In genomic region chr5:135742156-135742555, GRCm38 (mm10) we compare ENCODE assay signal across 13 mouse cellular contexts. TPM values are rescaled to one million over a fixed set of nuclear protein-coding genes. Genes with fewer than 3 reads are reported as not detected.
A peak's percentile ranks its signal among the peaks of the same experiment; 100 is the strongest.
DNase-seq lines count a peak whose midpoint lies in the region; ATAC-seq and TF ChIP-seq lines count a peak whose summit lies in the region.
"Had no signal": no experiment of that assay in that cellular context is flagged by ENCODE, and none has a peak within 500 bp of the region (broad histone marks: within the 10 kb centered on the region; RNA-seq: fewer than 3 reads in every experiment).

No protein-coding gene starts in this region.

- H3K4me2 ChIP-seq in kidney, postnatal 0 days (ENCODE audit: low read length): no peak overlapping the region
- H3K4me2 ChIP-seq in stomach, postnatal 0 days (replicated peaks; ENCODE audit: low read depth): no peak overlapping the region

- H3K4me3 ChIP-seq in kidney, postnatal 0 days (replicated peaks; ENCODE audit: low read depth, low read length): no peak overlapping the region
- H3K4me3 ChIP-seq in stomach, postnatal 0 days (ENCODE audit: low read depth, low read length): no peak overlapping the region

- H3K9ac ChIP-seq in kidney, postnatal 0 days (ENCODE audit: low read depth, low read length): no peak overlapping the region
- H3K9ac ChIP-seq in stomach, postnatal 0 days (ENCODE audit: low read length): no peak overlapping the region
- H3K9ac ChIP-seq: limb, embryonic 13.5 days had no signal

- no peak for TF ChIP-seq CTCF in kidney, postnatal 0 days (IDR thresholded peaks at IDR 0.05; ENCODE audit: low read depth)
- TF ChIP-seq CTCF in stomach, postnatal 0 days (IDR thresholded peaks at IDR 0.05; ENCODE audit: low read depth): no peak

- peak; percentile 45 for DNase-seq in heart, postnatal 4 days
- no peak for DNase-seq in heart, adult 11 months
- peak; percentile 29 for DNase-seq in thymus, postnatal 0 days (ENCODE audit: low spot score)
- DNase-seq in thymus, adult 18-20 months: no peak
- peak; percentile 35 for DNase-seq in kidney, postnatal 0 days (ENCODE audit: low spot score)
- peak; percentile 30 for DNase-seq in stomach, postnatal 0 days (ENCODE audit: low spot score)
- no peak for DNase-seq in cerebellum, adult 11 months
- DNase-seq in MN1 (ENCODE audit: low spot score): no peak
- DNase-seq: forebrain, postnatal 0 days; heart, postnatal 10 days; lung, postnatal 10 days had no signal

- H3K9me3 ChIP-seq in kidney, postnatal 0 days (replicated peaks; ENCODE audit: low read length): no peaks in the 10 kb centered on the region
- no peaks in the 10 kb centered on the region for H3K9me3 ChIP-seq in stomach, postnatal 0 days (ENCODE audit: control insufficient read depth, low read length)
- H3K9me3 ChIP-seq: limb, embryonic 13.5 days had no signal

- 45% methylated on average over 10 of the region's 10 CpGs for WGBS in kidney, postnatal 0 days
- WGBS in stomach, postnatal 0 days: 59% methylated on average over 10 of the region's 10 CpGs

- no peak overlapping the region for H3K27ac ChIP-seq in kidney, postnatal 0 days
- H3K27ac ChIP-seq in stomach, postnatal 0 days (replicated peaks): no peak overlapping the region
- H3K27ac ChIP-seq: limb, embryonic 13.5 days had no signal

- H3K36me3 ChIP-seq in kidney, postnatal 0 days (ENCODE audit: insufficient read depth, low read length): peaks cover 8% of the 10 kb centered on the region; the same call in 1 of the 2 replicates
- peaks cover 3% of the 10 kb centered on the region; the same call in 1 of the 2 replicates for H3K36me3 ChIP-seq in stomach, postnatal 0 days (ENCODE audit: control insufficient read depth, insufficient read depth, low read length)

- 0 out of 2 replicates have a peak, but pooled peaks cover 7% of the 10 kb centered on the region for H3K4me1 ChIP-seq in kidney, postnatal 0 days (replicated peaks; ENCODE audit: insufficient read depth, low read length)
- peaks cover 5% of the 10 kb centered on the region; the same call in 1 of the 2 replicates for H3K4me1 ChIP-seq in stomach, postnatal 0 days (replicated peaks; ENCODE audit: control insufficient read depth, insufficient read depth)

- no peaks in the 10 kb centered on the region for H3K27me3 ChIP-seq in kidney, postnatal 0 days (ENCODE audit: insufficient read depth, low read length)
- no peaks in the 10 kb centered on the region for H3K27me3 ChIP-seq in stomach, postnatal 0 days (ENCODE audit: control insufficient read depth, insufficient read depth, low read length)
- H3K27me3 ChIP-seq: limb, embryonic 13.5 days had no signal

- no peak for ATAC-seq in kidney, postnatal 0 days (replicated peaks; ENCODE audit: low FRiP score, low read depth)
- no peak for ATAC-seq in stomach, postnatal 0 days (ENCODE audit: low FRiP score, low TSS enrichment)
- ATAC-seq: forebrain, postnatal 0 days had no signal

- TF ChIP-seq EP300 in stomach, postnatal 0 days (optimal IDR thresholded peaks at IDR 0.05): no peak

RNA-seq across cellular contexts. Expression of gene Tmem120a, which starts 2.1 kb away (rescaled TPM):
- total RNA-seq in heart, postnatal 4 days (2021): 10 to 100 TPM; 14.4 to 16.7 TPM
- polyA plus RNA-seq in thymus, postnatal 0 days (2015; fragmentation: Nextera tagmentation; extraction: Ambion mirVana): 37.3 and 40.4 TPM in 2 replicates
- 80.1 and 81.7 TPM in 2 replicates for polyA plus RNA-seq in kidney, postnatal 0 days (2015; fragmentation: Nextera tagmentation; extraction: Ambion mirVana)
- polyA plus RNA-seq in stomach, postnatal 0 days (2015; fragmentation: Nextera tagmentation; extraction: Ambion mirVana): 37.4 and 46.4 TPM in 2 replicates

RNA-seq across cellular contexts. Expression of gene Styxl1, which starts 36.0 kb away (rescaled TPM):
- not detected for total RNA-seq in heart, postnatal 4 days (2021)
- 0.83 and 0.96 TPM in 2 replicates for polyA plus RNA-seq in thymus, postnatal 0 days (2015; fragmentation: Nextera tagmentation; extraction: Ambion mirVana)
- 0.53 and 0.54 TPM in 2 replicates for polyA plus RNA-seq in kidney, postnatal 0 days (2015; fragmentation: Nextera tagmentation; extraction: Ambion mirVana)
- 0.10 and 0.27 TPM in 2 replicates for polyA plus RNA-seq in stomach, postnatal 0 days (2015; fragmentation: Nextera tagmentation; extraction: Ambion mirVana)
- total RNA-seq: heart, postnatal 10 days; layer of hippocampus, adult 18-20 months had no signal
- polyA plus RNA-seq: limb, embryonic 13.5 days had no signal

RNA-seq across cellular contexts. Expression of gene Mdh2, which starts 36.1 kb away (rescaled TPM):
- 1,000 to 10,000 TPM; 1,387 to 1,444 TPM for total RNA-seq in heart, postnatal 4 days (2021)
- polyA plus RNA-seq in thymus, postnatal 0 days (2015; fragmentation: Nextera tagmentation; extraction: Ambion mirVana): 525 and 570 TPM in 2 replicates
- polyA plus RNA-seq in kidney, postnatal 0 days (2015; fragmentation: Nextera tagmentation; extraction: Ambion mirVana): 752 and 801 TPM in 2 replicates
- polyA plus RNA-seq in stomach, postnatal 0 days (2015; fragmentation: Nextera tagmentation; extraction: Ambion mirVana): 445 and 469 TPM in 2 replicates

Comparison
In these comparisons a context has a peak if more than half of its experiments do, and no peak if none do; other contexts are left out.
1. DNase-seq: peak in heart, postnatal 4 days (single experiment), thymus, postnatal 0 days (single experiment), kidney, postnatal 0 days (single experiment) and stomach, postnatal 0 days (single experiment); none in heart, adult 11 months (single experiment), thymus, adult 18-20 months (0 of 2), cerebellum, adult 11 months (single experiment) and MN1 (single experiment).